8 mouse cellular contexts compared by ENCODE assay signal in genomic region chr12:17691320-17691876, GRCm38 (mm10). TPM values are rescaled to one million over a fixed set of nuclear protein-coding genes. Genes with fewer than 3 reads are reported as not detected.
DNase-seq lines count a peak whose midpoint lies in the region; ATAC-seq and TF ChIP-seq lines count a peak whose summit lies in the region.

No protein-coding gene starts in this region.

- intact Hi-C loops in left cerebral cortex, adult 2 months (cut with DNase I) = loop anchor here (5.0 kb wide), 1 partner anchor 134 kb away; no protein-coding TSS in a partner anchor
- intact Hi-C loops in left cerebral cortex, postnatal 14 days (cut with DNase I) = no loop called here
- intact Hi-C loops in heart, adult 2 months (cut with DNase I) = loop anchor here (5.0 kb wide), 1 partner anchor 106 kb away; no protein-coding TSS in a partner anchor

- no peaks in the 10 kb centered on the region for H3K9me3 ChIP-seq in kidney, embryonic 14.5 days (ENCODE audit: control insufficient read depth, low read length)
- H3K9me3 ChIP-seq in stomach, embryonic 15.5 days = no peaks in the 10 kb centered on the region

- TF ChIP-seq POLR2A in heart, adult 2 months (IDR thresholded peaks at IDR 0.05; ENCODE audit: insufficient read depth, low read depth, low read length) = no peak

- TF ChIP-seq EP300 in heart, adult 2 months (IDR thresholded peaks at IDR 0.05; ENCODE audit: insufficient read depth, low read depth, low read length) = no peak

- 2% methylated on average over 30 of the region's 30 CpGs for WGBS in heart, adult 2 months
- WGBS in kidney, embryonic 14.5 days = under 1% methylated on average over 30 of the region's 30 CpGs
- 1% methylated on average over 29 of the region's 30 CpGs for WGBS in stomach, embryonic 15.5 days

- peaks cover 19% of the 10 kb centered on the region; the same call in 1 of the 2 replicates for H3K4me1 ChIP-seq in brown adipose tissue, adult 24 weeks (ENCODE audit: control insufficient read depth, insufficient read depth, insufficient read length, low read length)
- H3K4me1 ChIP-seq in heart, adult 2 months (ENCODE audit: control insufficient read depth, insufficient read depth, low read length) = peaks cover 13% of the 10 kb centered on the region
- H3K4me1 ChIP-seq in kidney, embryonic 14.5 days (ENCODE audit: control insufficient read depth, insufficient read depth, low read length) = peaks cover 11% of the 10 kb centered on the region; the same call in 1 of the 2 replicates
- peaks cover 20% of the 10 kb centered on the region; the same call in 1 of the 2 replicates for H3K4me1 ChIP-seq in stomach, embryonic 15.5 days

- H3K79me2 ChIP-seq in heart, adult 2 months (replicated peaks; ENCODE audit: control insufficient read depth, insufficient read depth, low read length) = peaks cover 2% of the 10 kb centered on the region; the same call in 1 of the 2 replicates

- no peak for TF ChIP-seq CTCF in left cerebral cortex, adult 2 months (IDR thresholded peaks at IDR 0.05)
- TF ChIP-seq CTCF in heart, adult 2 months (IDR thresholded peaks at IDR 0.05) = no peak

- no peak for DNase-seq in left cerebral cortex, adult 2 months (ENCODE audit: extremely low spot score in 1 of 2, low spot score in 2 of 2)
- no peak for DNase-seq in left cerebral cortex, postnatal 14 days (ENCODE audit: low spot score in 2 of 2)
- peak; percentile 45 to 60 for DNase-seq in heart, adult 2 months
- peak; percentile 52 for DNase-seq in lung, postnatal 14 days
- DNase-seq in frontal cortex, postnatal 36 days (ENCODE audit: low spot score in 2 of 2) = no peak

- H3K4me3 ChIP-seq in left cerebral cortex, adult 2 months = peak overlapping the region; percentile 83
- peak overlapping the region; percentile 79 for H3K4me3 ChIP-seq in brown adipose tissue, adult 24 weeks (ENCODE audit: insufficient read depth, low read depth, low read length)
- H3K4me3 ChIP-seq in heart, adult 2 months = peak overlapping the region; percentile 66
- H3K4me3 ChIP-seq in kidney, embryonic 14.5 days (ENCODE audit: low read length) = peak overlapping the region; percentile 81
- H3K4me3 ChIP-seq in stomach, embryonic 15.5 days (replicated peaks) = peak overlapping the region; percentile 84

- peak overlapping the region; percentile 85 for H3K9ac ChIP-seq in heart, adult 2 months (ENCODE audit: low read depth, low read length)
- H3K9ac ChIP-seq in kidney, embryonic 14.5 days (ENCODE audit: low read depth, low read length) = peak overlapping the region; percentile 79
- peak overlapping the region; percentile 68 for H3K9ac ChIP-seq in stomach, embryonic 15.5 days

- peak overlapping the region; percentile 93 for H3K4me2 ChIP-seq in kidney, embryonic 14.5 days (replicated peaks; ENCODE audit: low read depth, low read length)
- peak overlapping the region; percentile 93 for H3K4me2 ChIP-seq in stomach, embryonic 15.5 days

- no peak overlapping the region; the same call in 1 of the 2 replicates for H3K27ac ChIP-seq in left cerebral cortex, adult 2 months
- H3K27ac ChIP-seq in brown adipose tissue, adult 24 weeks (replicated peaks; ENCODE audit: low read depth, low read length) = peak overlapping the region; percentile 62
- H3K27ac ChIP-seq in heart, adult 2 months = peak overlapping the region; percentile 82
- H3K27ac ChIP-seq in kidney, embryonic 14.5 days (ENCODE audit: low read depth, low read length) = no peak overlapping the region
- peak overlapping the region; percentile 81 for H3K27ac ChIP-seq in stomach, embryonic 15.5 days

- ATAC-seq in kidney, embryonic 14.5 days (ENCODE audit: low FRiP score, low TSS enrichment) = peak; percentile 13
- ATAC-seq in stomach, embryonic 15.5 days (ENCODE audit: insufficient read depth, low FRiP score, low read depth) = 0 out of 2 replicates have a peak, but pooled peaks have one; percentile 1

- H3K27me3 ChIP-seq in heart, adult 2 months (ENCODE audit: control insufficient read depth, insufficient read depth, low read length) = no peaks in the 10 kb centered on the region
- H3K27me3 ChIP-seq in kidney, embryonic 14.5 days (ENCODE audit: control insufficient read depth, insufficient read depth, low read length) = no peaks in the 10 kb centered on the region
- no peaks in the 10 kb centered on the region for H3K27me3 ChIP-seq in stomach, embryonic 15.5 days (replicated peaks)

- no peaks in the 10 kb centered on the region for H3K36me3 ChIP-seq in heart, adult 2 months (ENCODE audit: control insufficient read depth, insufficient read depth, low read length)
- no peaks in the 10 kb centered on the region for H3K36me3 ChIP-seq in kidney, embryonic 14.5 days (ENCODE audit: control insufficient read depth, insufficient read depth, low read length)
- H3K36me3 ChIP-seq in stomach, embryonic 15.5 days = no peaks in the 10 kb centered on the region

RNA-seq across cellular contexts. Expression of gene Hpcal1, which starts 0.7 kb away (rescaled TPM):
- 10 to 100 TPM; 78.5 to 93.8 TPM for total RNA-seq in left cerebral cortex, adult 2 months (2021)
- total RNA-seq in left cerebral cortex, postnatal 14 days (2021) = 10 to 100 TPM; 53.6 to 82.5 TPM
- polyA plus RNA-seq in brown adipose tissue, adult 24 weeks (2012; ENCODE audit: insufficient read depth, insufficient read length, missing spikeins) = 7.2 and 8.0 TPM in 2 replicates
- total RNA-seq in heart, adult 2 months (2021) = 10 to 100 TPM; 16.3 to 21.5 TPM
- polyA plus RNA-seq in heart, adult 2 months (2012; rRNA removed) = 37.9 and 41.9 TPM in 2 replicates
- 44.8 and 58.1 TPM in 2 replicates for polyA plus RNA-seq in kidney, embryonic 14.5 days (2014; fragmentation: Nextera tagmentation; extraction: Ambion mirVana)
- 61.0 and 62.7 TPM in 2 replicates for polyA plus RNA-seq in stomach, embryonic 15.5 days (2015; fragmentation: Nextera tagmentation; extraction: Ambion mirVana)

Comparison
In these comparisons a context has a peak if more than half of its experiments do, and no peak if none do; other contexts are left out.
1. DNase-seq: peak in heart, adult 2 months (2 of 2) and lung, postnatal 14 days (single experiment); none in left cerebral cortex, adult 2 months (0 of 2), left cerebral cortex, postnatal 14 days (0 of 2) and frontal cortex, postnatal 36 days (0 of 2).
2. H3K27ac ChIP-seq: peak in brown adipose tissue, adult 24 weeks (single experiment), heart, adult 2 months (single experiment) and stomach, embryonic 15.5 days (single experiment); none in left cerebral cortex, adult 2 months (single experiment) and kidney, embryonic 14.5 days (single experiment).
3. Peak in every context shown above with its lines, with median percentiles within 50 percentile points of each other: H3K4me3 ChIP-seq and H3K9ac ChIP-seq.